Mouse (Mus musculus) yolk sac, embryonic 10.5 days (tissue): ENCODE data around the gene Gm13057.
"Not testable (repeated sequence)": the region's sequence is repeated elsewhere in the genome, so short reads cannot be mapped to it uniquely, and the experiment has no call there.

ENCODE experiments used
- DNase-seq: peaks from one replicate; pipeline ENCODE4 v3.0.0-alpha.2; 2017; ENCODE audit warnings: low spot score

Gm13057 gene

GRCm38 (mm10) chr4:143551400-143551799 lies at the start of gene Gm13057, which contains the start of gene BC080695:
TSS of gene Gm13057 (plus strand) at chr4:143551709.
TSS of gene BC080695 (plus strand) at chr4:143551700.
- not testable (repeated sequence) for DNase-seq

- no peak for DNase-seq
Observed at GRCm38 (mm10) chr4:143511043-143511442, 40.5 kb upstream of the Gm13057 start, which contains the start of gene Gm13043. TSS of gene Gm13043 (plus strand) at chr4:143511343.

GRCm38 (mm10) chr4:143535654-143536053 lies 15.9 kb upstream of the Gm13057 start, which contains the start of gene Gm13040:
TSS of gene Gm13040 (plus strand) at chr4:143535954.
- DNase-seq, result not testable (repeated sequence)
